Mouse (Mus musculus) lung, embryonic 14.5 days (tissue): ENCODE data around the gene Trappc3. TPM values are rescaled to one million over a fixed set of nuclear protein-coding genes. Genes with fewer than 3 reads are reported as not detected.
"Not testable (repeated sequence)": the region's sequence is repeated elsewhere in the genome, so short reads cannot be mapped to it uniquely, and the experiment has no call there.

Experiments used
- ATAC-seq: fragments of 200-750 bp; cut with Nextera tagmentation; 2 replicates; pipeline ENCODE4 v1.8.0; 2017; ENCODE audit warnings: mild to moderate bottlenecking, moderate TSS enrichment, moderate library complexity; ENCODE audit not compliant: insufficient read depth
- DNase-seq: peaks from one replicate; pipeline ENCODE4 v3.0.0-alpha.2; 2015
- H3K27ac ChIP-seq: fragments of 300-500 bp; sonication (generic); 2 replicates; pipeline ENCODE4 v1.5.1; 2014; ENCODE audit warnings: low read depth, mild to moderate bottlenecking, moderate library complexity
- H3K27me3 ChIP-seq: fragments of 300-500 bp; sonication (generic); 2 replicates; pipeline ENCODE4 v1.6.1; 2014; ENCODE audit warnings: low read length, control low read depth; ENCODE audit not compliant: insufficient read depth
- H3K36me3 ChIP-seq: fragments of 300-500 bp; sonication (generic); 2 replicates; pipeline ENCODE4 v1.6.1; 2014; ENCODE audit warnings: control low read depth; ENCODE audit not compliant: insufficient read depth
- H3K4me1 ChIP-seq: fragments of 300-500 bp; sonication (generic); 2 replicates; pipeline ENCODE4 v1.6.1; 2014; ENCODE audit warnings: antibody characterized with exemption, control low read depth; ENCODE audit not compliant: insufficient read depth
- H3K4me2 ChIP-seq: fragments of 300-500 bp; sonication (generic); 2 replicates; pipeline ENCODE4 v1.6.1; 2014; ENCODE audit warnings: mild to moderate bottlenecking
- H3K4me3 ChIP-seq: fragments of 300-500 bp; sonication (generic); 2 replicates; pipeline ENCODE4 v1.5.1; 2014; ENCODE audit warnings: low read depth, low read length
- H3K9ac ChIP-seq: fragments of 300-500 bp; sonication (generic); 2 replicates; pipeline ENCODE4 v1.6.1; 2014
- H3K9me3 ChIP-seq: fragments of 300-500 bp; sonication (generic); 2 replicates; pipeline ENCODE4 v1.6.1; 2016; ENCODE audit warnings: low read depth, low read length, control low read depth
- CTCF ChIP-seq: IDR thresholded peaks from 2 replicates; pipeline ENCODE4 v1.5.1; 2016; ENCODE audit warnings: antibody characterized with exemption, low read depth
- WGBS: fragments of 180-500 bp; shearing (Covaris S2); extraction: QIAGEN DNeasy Blood & Tissue Kit; methylation state at CpG from one replicate; pipeline ENCODE4 v1.1.7; 2014; 5-methylcytosine and 5-hydroxymethylcytosine counted together
- polyA plus RNA-seq: library from polyadenylated mRNA; unstranded; fragments of >200 nt; fragmentation: Nextera tagmentation; extraction: Ambion mirVana; gene quantifications from 2 replicates; pipeline ENCODE4 v1.2.1, GENCODE M21; 2014

Trappc3 gene
- 26.7 and 28.9 TPM in 2 replicates for polyA plus RNA-seq

- peak within 1 kb of the TSS; percentile 79 for H3K4me3 ChIP-seq
- no peaks in the 10 kb centered on the region for H3K27me3 ChIP-seq
- peaks cover 25% of the 10 kb centered on the region for H3K4me1 ChIP-seq
- H3K9me3 ChIP-seq: no peaks in the 10 kb centered on the region
- DNase-seq (peak; percentile 100), ATAC-seq (peak; percentile 90)
- TF ChIP-seq CTCF: peak; percentile 99
- H3K27ac ChIP-seq: peak within 1 kb of the TSS; percentile 97
- H3K4me2 ChIP-seq: peak within 1 kb of the TSS; percentile 85
- H3K9ac ChIP-seq: peak within 1 kb of the TSS; percentile 81
- 0 out of 2 replicates have a peak, but pooled peaks cover 4% of the 10 kb centered on the region for H3K36me3 ChIP-seq
- under 1% methylated on average over 46 of the region's 46 CpGs for WGBS
Observed at GRCm38 (mm10) chr4:126262119-126262807, at the start of gene Trappc3. Trappc3 (plus strand) TSS chr4:126262325.

GRCm38 (mm10) chr4:126217771-126218170 lies 44.4 kb upstream of the Trappc3 start:
- WGBS: 73% methylated on average over 6 of the region's 6 CpGs
- Histone ChIP-seq H3K27ac (no peak overlapping the region), H3K4me1 (no peaks in the 10 kb centered on the region), H3K9ac (no peak overlapping the region), H3K4me3 (no peak overlapping the region), H3K4me2 (no peak overlapping the region), H3K9me3 (no peaks in the 10 kb centered on the region), H3K27me3 (no peaks in the 10 kb centered on the region), H3K36me3 (no peaks in the 10 kb centered on the region)
- DNase-seq (no peak), ATAC-seq (no peak)
- TF ChIP-seq CTCF: no peak

GRCm38 (mm10) chr4:126219540-126219939 lies 42.6 kb upstream of the Trappc3 start:
- not testable (repeated sequence) for DNase-seq, H3K27ac ChIP-seq, H3K27me3 ChIP-seq, H3K4me2 ChIP-seq, H3K4me1 ChIP-seq, H3K9ac ChIP-seq, ATAC-seq, H3K4me3 ChIP-seq, H3K36me3 ChIP-seq, H3K9me3 ChIP-seq
- 64% methylated on average over 3 of the region's 3 CpGs for WGBS

- no peak for ATAC-seq
- Histone ChIP-seq H3K27me3 (no peaks in the 10 kb centered on the region), H3K9me3 (no peaks in the 10 kb centered on the region), H3K27ac (no peak overlapping the region), H3K4me2 (no peak overlapping the region), H3K36me3 (no peaks in the 10 kb centered on the region), H3K9ac (no peak overlapping the region), H3K4me1 (no peaks in the 10 kb centered on the region), H3K4me3 (no peak overlapping the region)
- 89% methylated on average over 10 of the region's 10 CpGs for WGBS
- DNase-seq: no peak
- no peak for TF ChIP-seq CTCF
Observed at GRCm38 (mm10) chr4:126220045-126220444, 42.1 kb upstream of the Trappc3 start.

- Histone ChIP-seq H3K36me3 (no peaks in the 10 kb centered on the region), H3K4me3 (no peak overlapping the region), H3K27me3 (no peaks in the 10 kb centered on the region), H3K9ac (no peak overlapping the region), H3K9me3 (no peaks in the 10 kb centered on the region), H3K4me2 (no peak overlapping the region), H3K27ac (no peak overlapping the region), H3K4me1 (0 out of 2 replicates have a peak, but pooled peaks cover 3% of the 10 kb centered on the region)
- 83% methylated on average over 11 of the region's 11 CpGs for WGBS
- TF ChIP-seq CTCF: no peak
- ATAC-seq (no peak), DNase-seq (no peak)
Observed at GRCm38 (mm10) chr4:126222631-126223030, 39.5 kb upstream of the Trappc3 start.

- no peak overlapping the region for H3K9ac ChIP-seq
- WGBS: 53% methylated on average over 12 of the region's 12 CpGs
- peak overlapping the region; percentile 61 for H3K4me2 ChIP-seq
- no peak for DNase-seq
- H3K4me3 ChIP-seq: no peak overlapping the region
- TF ChIP-seq CTCF: no peak
- H3K27ac ChIP-seq: no peak overlapping the region
- 0 out of 2 replicates have a peak, but pooled peaks cover 3% of the 10 kb centered on the region for H3K4me1 ChIP-seq
- no peaks in the 10 kb centered on the region for H3K27me3 ChIP-seq
- no peaks in the 10 kb centered on the region for H3K9me3 ChIP-seq
- peak; percentile 10; the same call in 1 of the 2 replicates for ATAC-seq
- H3K36me3 ChIP-seq: peaks cover 19% of the 10 kb centered on the region
Observed at GRCm38 (mm10) chr4:126226640-126227039, 35.5 kb upstream of the Trappc3 start.

GRCm38 (mm10) chr4:126227077-126227761 lies 34.9 kb upstream of the Trappc3 start:
- Histone ChIP-seq H3K4me3 (peak overlapping the region; percentile 20), H3K9me3 (no peaks in the 10 kb centered on the region), H3K36me3 (peaks cover 25% of the 10 kb centered on the region), H3K27ac (peak overlapping the region; percentile 48; the same call in 1 of the 2 replicates), H3K27me3 (no peaks in the 10 kb centered on the region), H3K9ac (peak overlapping the region; percentile 15; the same call in 1 of the 2 replicates), H3K4me1 (0 out of 2 replicates have a peak, but pooled peaks cover 3% of the 10 kb centered on the region), H3K4me2 (peak overlapping the region; percentile 61)
- WGBS: 9% methylated on average over 18 of the region's 18 CpGs
- peak; percentile 97 for DNase-seq
- peak; percentile 87 for ATAC-seq
- peak; percentile 95 for TF ChIP-seq CTCF
